Mouse (Mus musculus) small intestine, adult 2 months (tissue): ENCODE measurements around the gene Aqp6. TPM values are rescaled to one million over a fixed set of nuclear protein-coding genes. Genes with fewer than 3 reads are reported as not detected.

Experiments
- H3K27ac ChIP-seq: fragments of 200-500 bp; 2 replicates; pipeline ENCODE4 v1.5.1; 2012; ENCODE audit warnings: low read depth, low read length, control low read depth, inconsistent platforms; ENCODE audit not compliant: insufficient read depth
- H3K27me3 ChIP-seq: fragments of 200-500 bp; 2 replicates; pipeline ENCODE4 v1.6.1; 2012; ENCODE audit warnings: mild to moderate bottlenecking, moderate library complexity, low read length, inconsistent platforms; ENCODE audit not compliant: control insufficient read depth, insufficient read depth
- H3K36me3 ChIP-seq: fragments of 200-500 bp; 2 replicates; pipeline ENCODE4 v1.6.1; 2012; ENCODE audit warnings: mild to moderate bottlenecking, low read length, control low read depth, inconsistent platforms; ENCODE audit not compliant: control insufficient read depth, insufficient read depth
- H3K4me1 ChIP-seq: fragments of 200-500 bp; 2 replicates; pipeline ENCODE4 v1.6.1; 2012; ENCODE audit warnings: low read length, inconsistent platforms, mixed read lengths; ENCODE audit not compliant: control insufficient read depth, insufficient read depth, insufficient read length
- H3K4me3 ChIP-seq: fragments of 200-500 bp; 2 replicates; pipeline ENCODE4 v1.5.1; 2012; ENCODE audit warnings: low read depth, mild to moderate bottlenecking, control low read depth, inconsistent platforms, low read length, moderate library complexity
- CTCF ChIP-seq: fragments of 200-500 bp; IDR thresholded peaks from 2 replicates; pipeline ENCODE4 v1.5.1; 2012; ENCODE audit warnings: low read depth, mild to moderate bottlenecking, control low read depth, inconsistent platforms, low read length, moderate library complexity, mixed read lengths; ENCODE audit not compliant: insufficient replicate concordance, insufficient read length; ENCODE audit errors: extremely low read depth
- POLR2A ChIP-seq: fragments of 200-500 bp; IDR thresholded peaks from 2 replicates; pipeline ENCODE4 v1.6.1; 2012; ENCODE audit warnings: low read depth, mild to moderate bottlenecking, control low read depth, inconsistent platforms, low read length, moderate library complexity
- WGBS: fragments of 180-500 bp; shearing (Covaris S2); methylation state at CpG from one replicate; pipeline ENCODE4 v1.1.7; 2018; 5-methylcytosine and 5-hydroxymethylcytosine counted together
- polyA plus RNA-seq: library from polyadenylated mRNA; depleted of rRNA; stranded (reverse); fragments of >200 nt; gene quantifications from 2 replicates; pipeline ENCODE4 v1.2.3, GENCODE M21; 2012; rRNA removed

Gene Aqp6
- not detected in 2 replicates for polyA plus RNA-seq

GRCm38 (mm10) chr15:99600986-99601822, at the start of gene Aqp6:
TSS of gene Aqp6 (plus strand) at chr15:99601400.
- Histone ChIP-seq H3K27me3 (peaks cover 8% of the 10 kb centered on the region), H3K27ac (no peak within 1 kb of the TSS), H3K4me3 (no peak within 1 kb of the TSS), H3K36me3 (no peaks in the 10 kb centered on the region), H3K4me1 (no peaks in the 10 kb centered on the region; the same call in 1 of the 2 replicates)
- TF ChIP-seq POLR2A = no peak
- no peak for TF ChIP-seq CTCF
- 75% methylated on average over 22 of the region's 22 CpGs for WGBS

GRCm38 (mm10) chr15:99553767-99554166, 47.4 kb upstream of the Aqp6 start:
- Histone ChIP-seq H3K4me1 (no peaks in the 10 kb centered on the region), H3K36me3 (no peaks in the 10 kb centered on the region), H3K27me3 (no peaks in the 10 kb centered on the region), H3K27ac (no peak overlapping the region), H3K4me3 (no peak overlapping the region)
- TF ChIP-seq POLR2A (no peak), CTCF (no peak)
- WGBS = 56% methylated on average over 6 of the region's 6 CpGs

GRCm38 (mm10) chr15:99558947-99559346, 42.3 kb upstream of the Aqp6 start:
- TF ChIP-seq CTCF (no peak), POLR2A (no peak)
- WGBS = 87% methylated on average over 1 of the region's 1 CpGs

GRCm38 (mm10) chr15:99560246-99560645, 41.0 kb upstream of the Aqp6 start:
- no peaks in the 10 kb centered on the region for H3K27me3 ChIP-seq
- no peak overlapping the region for H3K4me3 ChIP-seq
- TF ChIP-seq POLR2A (no peak), CTCF (no peak)
- 48% methylated on average over 10 of the region's 10 CpGs for WGBS
- no peaks in the 10 kb centered on the region for H3K4me1 ChIP-seq
- no peaks in the 10 kb centered on the region for H3K36me3 ChIP-seq
- no peak overlapping the region for H3K27ac ChIP-seq

More at GRCm38 (mm10) chr15:99558947-99559346, 42.3 kb upstream of the Aqp6 start:
- no peaks in the 10 kb centered on the region for H3K36me3 ChIP-seq
- H3K4me1 ChIP-seq = no peaks in the 10 kb centered on the region
- no peak overlapping the region for H3K4me3 ChIP-seq
- H3K27ac ChIP-seq = no peak overlapping the region
- H3K27me3 ChIP-seq = no peaks in the 10 kb centered on the region

- Histone ChIP-seq H3K27ac (no peak overlapping the region), H3K36me3 (no peaks in the 10 kb centered on the region), H3K27me3 (no peaks in the 10 kb centered on the region), H3K4me1 (no peaks in the 10 kb centered on the region), H3K4me3 (no peak overlapping the region)
- 18% methylated on average over 4 of the region's 4 CpGs for WGBS
- TF ChIP-seq POLR2A (no peak), CTCF (no peak)
These were observed 33.8 kb upstream of the Aqp6 start for GRCm38 (mm10) chr15:99567371-99567770.

GRCm38 (mm10) chr15:99568682-99569081, 32.5 kb upstream of the Aqp6 start:
- 76% methylated on average over 6 of the region's 6 CpGs for WGBS

GRCm38 (mm10) chr15:99569123-99569522, 32.1 kb upstream of the Aqp6 start:
- Histone ChIP-seq H3K4me1 (no peaks in the 10 kb centered on the region), H3K36me3 (no peaks in the 10 kb centered on the region), H3K4me3 (no peak overlapping the region), H3K27me3 (no peaks in the 10 kb centered on the region), H3K27ac (no peak overlapping the region)
- WGBS = 74% methylated on average over 10 of the region's 10 CpGs
- no peak for TF ChIP-seq CTCF
- no peak for TF ChIP-seq POLR2A

More at GRCm38 (mm10) chr15:99568682-99569081, 32.5 kb upstream of the Aqp6 start:
- Histone ChIP-seq H3K36me3 (no peaks in the 10 kb centered on the region), H3K27ac (no peak overlapping the region), H3K4me1 (no peaks in the 10 kb centered on the region), H3K27me3 (no peaks in the 10 kb centered on the region), H3K4me3 (no peak overlapping the region)
- TF ChIP-seq CTCF = no peak
